Mouse (Mus musculus) liver, embryonic 14.5 days (tissue): ENCODE data around the gene Mif4gd. TPM values are rescaled to one million over a fixed set of nuclear protein-coding genes. Genes with fewer than 3 reads are reported as not detected.

Experiments used
- ATAC-seq: fragments of 200-750 bp; cut with Nextera tagmentation; 2 replicates; pipeline ENCODE4 v1.8.0; 2017; ENCODE audit warnings: moderate number of reproducible peaks, mild to moderate bottlenecking, moderate library complexity; ENCODE audit not compliant: insufficient read depth
- DNase-seq, 3 experiments: peaks; one replicate each; pipeline ENCODE4 v3.0.0-alpha.2; 2012 to 2013; ENCODE audit warnings: low read depth in 3 of 3, low spot score in 3 of 3
- H3K27ac ChIP-seq: fragments of 300-500 bp; sonication (generic); 2 replicates; pipeline ENCODE4 v1.5.1; 2014; ENCODE audit warnings: moderate library complexity, mild to moderate bottlenecking, control low read depth, inconsistent platforms
- H3K27me3 ChIP-seq: fragments of 300-500 bp; sonication (generic); 2 replicates; pipeline ENCODE4 v1.6.1; 2014; ENCODE audit warnings: mild to moderate bottlenecking, low read length, moderate library complexity; ENCODE audit not compliant: control insufficient read depth, insufficient read depth
- H3K36me3 ChIP-seq: fragments of 300-500 bp; sonication (generic); replicated peaks from 2 replicates; pipeline ENCODE4 v1.6.1; 2014; ENCODE audit warnings: low read depth; ENCODE audit not compliant: control insufficient read depth, insufficient read depth
- H3K4me1 ChIP-seq, 2 experiments: fragments of 200-500 bp in 1 of 2; fragments of 300-500 bp in 1 of 2; sonication (generic) in 1 of 2; replicated peaks; 2 replicates each; pipeline ENCODE4 v1.6.1; 2012 to 2014; ENCODE audit warnings: antibody characterized with exemption in 1 of 2, inconsistent platforms in 1 of 2, low read length in 1 of 2; ENCODE audit not compliant: control insufficient read depth in 2 of 2, insufficient read depth in 2 of 2
- H3K4me2 ChIP-seq: fragments of 300-500 bp; sonication (generic); 2 replicates; pipeline ENCODE4 v1.6.1; 2014; ENCODE audit warnings: low read depth, mild to moderate bottlenecking, control low read depth, moderate library complexity
- H3K4me3 ChIP-seq, 2 experiments: fragments of 200-500 bp in 1 of 2; fragments of 300-500 bp in 1 of 2; sonication (generic) in 1 of 2; 2 replicates each; pipeline ENCODE4 v1.5.1; 2012 to 2014; ENCODE audit warnings: low read depth in 2 of 2, low read length in 2 of 2, mild to moderate bottlenecking in 2 of 2, control low read depth in 1 of 2, inconsistent platforms in 1 of 2, moderate library complexity in 1 of 2; ENCODE audit not compliant: insufficient read depth in 1 of 2
- H3K9ac ChIP-seq: fragments of 300-500 bp; sonication (generic); replicated peaks from 2 replicates; pipeline ENCODE4 v1.6.1; 2014; ENCODE audit warnings: mild to moderate bottlenecking, control low read depth, moderate library complexity
- H3K9me3 ChIP-seq: fragments of 300-500 bp; sonication (generic); 2 replicates; pipeline ENCODE4 v1.6.1; 2016; ENCODE audit warnings: low read length, mixed read lengths; ENCODE audit not compliant: control insufficient read depth
- CTCF ChIP-seq: IDR thresholded peaks from 2 replicates; pipeline ENCODE4 v1.5.1; 2016; ENCODE audit warnings: antibody characterized with exemption, low read depth, control low read depth
- EP300 ChIP-seq: IDR thresholded peaks from 2 replicates; pipeline ENCODE4 v1.6.1; 2016; ENCODE audit warnings: antibody characterized with exemption, low read depth
- WGBS: fragments of 180-500 bp; shearing (Covaris S2); extraction: QIAGEN DNeasy Blood & Tissue Kit; methylation state at CpG from one replicate; pipeline ENCODE4 v1.1.7; 2014; ENCODE audit not compliant: insufficient replicate concordance; 5-methylcytosine and 5-hydroxymethylcytosine counted together
- polyA plus RNA-seq, 2 experiments: library from polyadenylated mRNA; depleted of rRNA in 1 of 2; stranded (reverse) in 1 of 2; unstranded in 1 of 2; fragments of >200 nt; fragmentation: Nextera tagmentation in 1 of 2; extraction: Ambion mirVana in 1 of 2; gene quantifications; 2 replicates each; pipeline versions ENCODE4 v1.2.1 to v1.2.3; 2012 to 2014

Mif4gd gene
- polyA plus RNA-seq (2012; rRNA removed) (21.1 and 25.6 TPM in 2 replicates), polyA plus RNA-seq (2014; fragmentation: Nextera tagmentation; extraction: Ambion mirVana) (24.3 and 25.6 TPM in 2 replicates)

DNA sequence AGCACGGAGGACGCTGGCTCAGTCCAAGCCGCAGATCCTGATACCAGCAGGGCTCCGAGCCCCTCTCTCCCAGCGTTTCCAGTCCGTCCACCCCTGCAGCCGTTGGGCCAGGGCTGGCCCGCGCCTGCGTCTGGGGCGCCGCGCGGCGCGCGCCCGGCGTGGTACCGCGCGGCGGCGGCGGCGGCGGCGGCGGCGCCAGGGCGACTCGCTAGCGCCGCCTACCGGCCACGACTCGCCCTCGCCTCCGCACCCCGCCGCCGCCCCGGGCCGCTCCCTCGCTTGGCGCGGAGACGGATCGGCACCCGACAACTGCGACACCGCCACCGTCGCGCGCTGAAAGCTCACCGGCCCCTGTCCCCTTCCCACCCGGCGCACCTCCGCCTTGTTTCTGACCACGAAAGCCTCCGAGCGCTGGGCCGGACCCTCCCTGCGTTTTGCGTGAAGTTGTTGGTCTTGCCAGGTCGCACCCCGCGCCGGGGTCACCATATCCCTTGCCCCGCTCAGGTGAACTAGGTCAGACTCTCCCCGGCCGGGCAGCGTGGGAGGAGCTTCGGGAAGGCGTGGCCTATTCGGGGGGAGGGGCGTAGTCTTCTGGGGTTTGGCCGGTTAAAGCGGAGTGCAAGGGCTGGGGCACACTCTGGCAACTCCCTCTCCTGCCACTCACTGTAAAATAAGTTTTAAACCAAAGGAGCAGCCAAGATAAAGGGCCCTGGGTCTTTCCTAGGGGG lies at the start of gene Mif4gd:
Gene Mif4gd (minus strand): TSS at position 560 of the 728 bp plus-strand sequence.
- H3K4me1 ChIP-seq = peaks cover 8 to 12% of the 10 kb centered on the region in 2 experiments
- TF ChIP-seq CTCF (peak; percentile 37), EP300 (no peak)
- ATAC-seq (peak; percentile 89), DNase-seq (peak; percentile 80 to 88 (median 80))
- peak within 1 kb of the TSS; percentile 75 to 82 for H3K4me3 ChIP-seq
- H3K27me3 ChIP-seq = no peaks in the 10 kb centered on the region
- peak within 1 kb of the TSS; percentile 90 for H3K4me2 ChIP-seq
- H3K27ac ChIP-seq = peak within 1 kb of the TSS; percentile 92
- H3K9me3 ChIP-seq = no peaks in the 10 kb centered on the region
- peak within 1 kb of the TSS; percentile 81 for H3K9ac ChIP-seq
- peaks cover 18% of the 10 kb centered on the region for H3K36me3 ChIP-seq
- WGBS = under 1% methylated on average over 71 of the region's 80 CpGs

DNA sequence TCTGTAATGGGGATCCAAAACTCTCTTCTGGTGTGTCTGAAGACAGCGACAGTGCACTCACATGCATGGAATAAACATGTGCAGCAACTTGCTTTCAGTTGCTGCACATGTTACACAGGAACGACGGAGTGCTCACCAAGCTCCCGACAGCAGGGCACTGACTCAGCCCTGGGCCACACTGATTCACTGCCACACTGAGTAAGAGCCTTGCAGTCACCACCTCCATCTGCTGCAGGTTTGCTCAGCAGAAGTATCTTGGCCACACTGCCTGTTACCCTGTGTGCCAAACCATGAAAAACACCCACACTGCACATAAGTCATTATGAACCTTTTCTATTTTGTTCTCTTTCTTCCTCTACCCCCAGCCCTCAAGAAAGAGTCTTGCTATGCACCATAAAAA lies 47.6 kb upstream of the Mif4gd start:
- H3K27ac ChIP-seq = no peak overlapping the region
- no peaks in the 10 kb centered on the region; the same call in 1 of the 2 replicates for H3K36me3 ChIP-seq
- WGBS = 78% methylated on average over 4 of the region's 4 CpGs
- H3K9ac ChIP-seq = no peak overlapping the region
- H3K27me3 ChIP-seq = no peaks in the 10 kb centered on the region
- H3K4me1 ChIP-seq = peaks cover 0 to 7% of the 10 kb centered on the region in 2 experiments; a peak in 2 of 4 replicates
- H3K4me3 ChIP-seq = no peak overlapping the region
- no peaks in the 10 kb centered on the region for H3K9me3 ChIP-seq
- no peak for ATAC-seq
- H3K4me2 ChIP-seq = no peak overlapping the region
- DNase-seq = no peak
- no peak for TF ChIP-seq CTCF
- TF ChIP-seq EP300 = no peak

DNA sequence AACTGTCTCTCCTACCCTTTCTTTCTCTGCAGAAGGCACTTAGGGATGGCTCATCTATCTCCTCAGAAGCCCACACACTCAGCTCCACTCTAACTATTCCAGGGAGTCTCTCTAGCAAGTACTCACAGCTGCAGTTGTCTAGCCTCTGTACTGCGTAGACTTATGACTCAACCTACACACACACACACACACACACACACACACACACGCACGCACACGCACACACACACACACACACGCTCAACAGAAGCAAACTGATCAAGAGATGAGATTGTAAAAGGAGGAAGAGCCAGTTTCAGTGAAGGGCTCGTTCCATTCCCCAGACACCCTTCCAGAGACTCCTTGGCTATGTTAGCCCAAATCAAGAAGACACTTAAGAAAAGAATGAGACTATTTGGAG lies 45.8 kb upstream of the Mif4gd start:
- Histone ChIP-seq H3K4me1 (peaks cover 0 to 5% of the 10 kb centered on the region in 2 experiments; a peak in 2 of 4 replicates), H3K4me3 (no peak overlapping the region), H3K9ac (no peak overlapping the region), H3K27me3 (no peaks in the 10 kb centered on the region), H3K4me2 (no peak overlapping the region), H3K27ac (no peak overlapping the region), H3K36me3 (no peaks in the 10 kb centered on the region; the same call in none of the 2 replicates), H3K9me3 (no peaks in the 10 kb centered on the region)
- 43% methylated on average over 6 of the region's 6 CpGs for WGBS
- no peak for TF ChIP-seq EP300
- TF ChIP-seq CTCF = no peak
- ATAC-seq = no peak
- no peak for DNase-seq

DNA sequence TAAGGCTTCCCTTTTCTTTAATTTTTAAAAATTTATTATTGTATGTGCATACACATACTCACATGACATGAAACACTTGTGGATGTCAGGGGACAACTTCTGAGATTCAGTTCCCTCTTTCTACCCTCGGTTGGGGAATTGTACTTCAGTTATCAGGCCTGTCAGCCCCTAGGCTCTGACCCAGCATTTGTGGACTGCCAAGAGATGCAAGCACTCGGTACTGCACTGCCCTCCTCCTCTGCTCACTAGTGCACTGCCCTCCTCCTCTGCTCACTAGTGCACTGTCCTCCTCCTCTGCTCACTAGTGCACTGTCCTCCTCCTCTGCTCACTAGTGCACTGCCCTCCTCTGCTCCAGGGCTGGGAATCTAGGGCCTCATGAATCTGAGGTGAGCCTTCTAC lies 41.4 kb upstream of the Mif4gd start:
- 41% methylated on average over 2 of the region's 2 CpGs for WGBS
- no peak for ATAC-seq
- Histone ChIP-seq H3K4me1 (peaks cover 0 to 4% of the 10 kb centered on the region in 2 experiments; a peak in 1 of 4 replicates), H3K9me3 (no peaks in the 10 kb centered on the region), H3K27ac (no peak overlapping the region), H3K4me2 (no peak overlapping the region), H3K27me3 (no peaks in the 10 kb centered on the region), H3K36me3 (peaks cover 4% of the 10 kb centered on the region), H3K4me3 (no peak overlapping the region), H3K9ac (no peak overlapping the region)
- DNase-seq = no peak
- TF ChIP-seq EP300 (no peak), CTCF (no peak)

DNA sequence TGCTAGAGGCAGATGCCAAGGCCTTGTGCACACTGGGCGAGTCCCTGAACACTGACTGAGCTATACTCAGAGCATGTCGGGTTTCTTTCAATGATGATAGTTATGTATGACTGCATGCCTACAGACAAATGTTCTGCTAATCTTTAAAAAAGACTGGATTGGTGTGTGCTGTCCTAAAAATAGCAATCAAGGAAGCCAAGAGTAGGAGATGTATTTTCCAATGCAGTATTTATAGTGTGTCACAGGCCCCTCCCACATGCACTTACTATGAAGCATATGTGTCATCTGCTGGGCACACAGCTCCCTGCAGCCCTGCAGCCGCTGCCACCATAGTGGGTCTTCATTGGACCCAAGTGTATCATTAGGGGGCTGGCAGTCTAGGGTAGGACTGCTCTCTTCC lies 40.4 kb upstream of the Mif4gd start:
- ATAC-seq = no peak
- peaks cover 4% of the 10 kb centered on the region for H3K36me3 ChIP-seq

More for the DNA sequence above, 40.4 kb upstream of the Mif4gd start:
- TF ChIP-seq CTCF = no peak
- TF ChIP-seq EP300 = no peak
- no peaks in the 10 kb centered on the region for H3K27me3 ChIP-seq
- no peak overlapping the region for H3K4me3 ChIP-seq
- no peaks in the 10 kb centered on the region for H3K4me1 ChIP-seq
- H3K9ac ChIP-seq = no peak overlapping the region
- H3K4me2 ChIP-seq = no peak overlapping the region
- no peak for DNase-seq
- no peaks in the 10 kb centered on the region for H3K9me3 ChIP-seq
- WGBS = 67% methylated on average over 3 of the region's 3 CpGs
- no peak overlapping the region for H3K27ac ChIP-seq
